Mouse (Mus musculus) E14TG2a.4 (cell line): Measurements from ENCODE around the gene Ly6g6d.
A peak's percentile ranks its signal among the peaks of the same experiment; 100 is the strongest.

ENCODE experiments used
- H3K27me3 ChIP-seq: 2 replicates; pipeline ENCODE4 v1.6.1; 2014; ENCODE audit warnings: low read length, control low read depth; ENCODE audit not compliant: insufficient read depth
- H3K36me3 ChIP-seq: 2 replicates; pipeline ENCODE4 v1.6.1; 2014; ENCODE audit warnings: low read length, control low read depth; ENCODE audit not compliant: insufficient read depth
- H3K4me1 ChIP-seq: replicated peaks from 2 replicates; pipeline ENCODE4 v1.6.1; 2014; ENCODE audit warnings: low read depth, low read length, control low read depth
- H3K4me3 ChIP-seq: replicated peaks from 2 replicates; pipeline ENCODE4 v1.5.1; 2014; ENCODE audit warnings: mild to moderate bottlenecking, low read length
- H3K9me3 ChIP-seq: 2 replicates; pipeline ENCODE4 v1.6.1; 2014; ENCODE audit warnings: low read length, control low read depth
- CTCF ChIP-seq: conservative IDR thresholded peaks from 2 replicates; pipeline ENCODE4 v1.5.1; 2014; ENCODE audit warnings: low read length
- NANOG ChIP-seq: IDR thresholded peaks from 2 replicates; pipeline ENCODE4 v1.6.1; 2014; ENCODE audit warnings: borderline replicate concordance, low read length, mixed read lengths
- POU5F1 ChIP-seq: IDR thresholded peaks from 2 replicates; pipeline ENCODE4 v1.6.1; 2014; ENCODE audit warnings: low read length, borderline replicate concordance

Ly6g6d gene

DNA sequence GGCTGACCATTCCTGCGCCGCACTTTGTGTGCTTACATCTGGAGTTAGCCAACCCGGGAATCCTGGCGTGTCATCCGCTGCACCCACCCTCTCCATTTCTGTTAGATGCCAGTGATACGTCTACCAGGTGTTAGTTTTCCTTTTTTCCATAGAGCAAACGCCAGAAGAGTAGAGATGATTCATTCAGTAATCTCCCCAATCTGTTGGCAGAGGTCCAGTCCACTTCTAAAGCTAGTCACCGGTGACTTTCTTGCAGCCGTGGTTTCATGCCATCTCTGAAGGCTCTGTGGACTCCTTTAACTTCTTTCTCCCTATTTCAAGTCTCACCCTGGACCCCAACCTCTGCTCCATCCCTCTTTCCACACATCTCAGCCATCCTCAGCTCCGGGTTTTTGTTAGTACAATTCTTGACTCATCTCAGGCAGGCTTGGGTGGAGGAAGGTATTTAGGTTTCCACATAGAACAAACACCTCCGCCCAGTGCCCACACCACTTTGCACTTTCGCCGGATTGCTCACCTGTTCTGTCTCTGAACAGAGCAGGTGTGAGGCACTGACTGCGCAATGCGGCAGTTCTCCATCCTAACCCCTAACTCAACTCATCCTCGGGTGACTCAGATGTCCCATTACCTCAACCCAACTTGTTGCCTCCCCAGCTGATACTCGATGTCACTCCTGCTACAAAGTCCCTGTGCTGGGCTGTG lies 9.5 kb downstream of the Ly6g6d start:
- TF ChIP-seq CTCF (no peak), NANOG (no peak), POU5F1 (no peak)
- Histone ChIP-seq H3K4me3 (no peak overlapping the region), H3K36me3 (peaks cover 2% of the 10 kb centered on the region), H3K9me3 (no peaks in the 10 kb centered on the region), H3K27me3 (peaks cover 34% of the 10 kb centered on the region), H3K4me1 (peaks cover 85% of the 10 kb centered on the region)

GRCm38 (mm10) chr17:35066084-35066483 lies 11.8 kb downstream of the Ly6g6d start, which contains the start of gene Mpig6b:
Mpig6b (minus strand) TSS chr17:35066184.
- no peak for TF ChIP-seq POU5F1
- TF ChIP-seq CTCF: no peak
- TF ChIP-seq NANOG: no peak
- peaks cover 89% of the 10 kb centered on the region for H3K4me1 ChIP-seq
- peaks cover 34% of the 10 kb centered on the region for H3K27me3 ChIP-seq
- H3K9me3 ChIP-seq: no peaks in the 10 kb centered on the region
- peaks cover 17% of the 10 kb centered on the region for H3K36me3 ChIP-seq
- peak within 1 kb of the TSS; percentile 76 for H3K4me3 ChIP-seq

- TF ChIP-seq NANOG (no peak), CTCF (no peak), POU5F1 (no peak)
- H3K36me3 ChIP-seq: peaks cover 24% of the 10 kb centered on the region
- peak within 1 kb of the TSS; percentile 76 for H3K4me3 ChIP-seq
- no peaks in the 10 kb centered on the region for H3K9me3 ChIP-seq
- H3K4me1 ChIP-seq: peaks cover 89% of the 10 kb centered on the region
- peaks cover 37% of the 10 kb centered on the region for H3K27me3 ChIP-seq
Measured at GRCm38 (mm10) chr17:35064951-35065947, 12.6 kb downstream of the Ly6g6d start, which contains the start of gene Ly6g6c. Ly6g6c (plus strand) TSS chr17:35065388.

GRCm38 (mm10) chr17:35064378-35064877 lies 13.4 kb downstream of the Ly6g6d start:
- H3K4me1 ChIP-seq: peaks cover 87% of the 10 kb centered on the region
- H3K27me3 ChIP-seq: peaks cover 40% of the 10 kb centered on the region
- peaks cover 26% of the 10 kb centered on the region for H3K36me3 ChIP-seq
- TF ChIP-seq CTCF (no peak), POU5F1 (no peak), NANOG (no peak)
- H3K9me3 ChIP-seq: no peaks in the 10 kb centered on the region
- peak overlapping the region; percentile 76 for H3K4me3 ChIP-seq

- no peak for TF ChIP-seq CTCF
- TF ChIP-seq POU5F1: no peak
- no peak for TF ChIP-seq NANOG
- peaks cover 32% of the 10 kb centered on the region for H3K27me3 ChIP-seq
- H3K9me3 ChIP-seq: no peaks in the 10 kb centered on the region
- peaks cover 29% of the 10 kb centered on the region for H3K36me3 ChIP-seq
- 0 out of 2 replicates have a peak overlapping the region, but pooled peaks have one; percentile 4 for H3K4me3 ChIP-seq
- peaks cover 81% of the 10 kb centered on the region for H3K4me1 ChIP-seq
Measured at GRCm38 (mm10) chr17:35063466-35063865, 14.4 kb downstream of the Ly6g6d start.

DNA sequence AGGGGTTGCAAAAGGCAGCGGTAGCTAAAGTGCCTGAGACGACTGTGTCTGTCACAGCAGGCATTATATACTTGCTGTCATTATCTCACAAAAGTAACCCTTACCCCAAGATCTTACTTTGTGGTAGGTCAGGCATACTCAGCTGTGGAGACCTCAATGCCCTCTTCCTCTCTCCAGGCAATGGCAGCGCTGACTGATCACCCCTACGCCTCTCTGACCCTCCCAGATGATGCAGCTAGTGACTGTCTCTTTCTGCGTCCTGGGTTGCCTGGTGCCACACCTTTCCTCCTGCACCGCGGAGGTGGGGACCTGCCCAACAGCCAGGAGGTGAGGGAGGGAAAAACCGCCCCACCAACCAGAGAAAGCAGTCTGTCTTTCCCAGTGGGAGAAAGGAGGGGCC lies 16.6 kb downstream of the Ly6g6d start:
- H3K9me3 ChIP-seq: no peaks in the 10 kb centered on the region
- H3K36me3 ChIP-seq: peaks cover 49% of the 10 kb centered on the region
- H3K4me3 ChIP-seq: peak overlapping the region; percentile 92
- TF ChIP-seq CTCF (no peak), POU5F1 (no peak), NANOG (no peak)
- peaks cover 10% of the 10 kb centered on the region for H3K27me3 ChIP-seq
- H3K4me1 ChIP-seq: peaks cover 75% of the 10 kb centered on the region

GRCm38 (mm10) chr17:35060737-35061297 lies 17.0 kb downstream of the Ly6g6d start:
- peaks cover 76% of the 10 kb centered on the region for H3K4me1 ChIP-seq
- H3K36me3 ChIP-seq: peaks cover 54% of the 10 kb centered on the region
- H3K27me3 ChIP-seq: peaks cover 9% of the 10 kb centered on the region
- H3K4me3 ChIP-seq: peak overlapping the region; percentile 92
- TF ChIP-seq NANOG (no peak), POU5F1 (no peak), CTCF (no peak)
- H3K9me3 ChIP-seq: no peaks in the 10 kb centered on the region
